Mouse (Mus musculus) heart, embryonic 12.5 days (tissue): ENCODE results near the gene Gm13691. TPM values are rescaled to one million over a fixed set of nuclear protein-coding genes. Genes with fewer than 3 reads are reported as not detected.
"Not testable (repeated sequence)": the region's sequence is repeated elsewhere in the genome, so short reads cannot be mapped to it uniquely, and the experiment has no call there.

ENCODE experiments used
- ATAC-seq: fragments of 200-750 bp; cut with Nextera tagmentation; 2 replicates; pipeline ENCODE4 v1.8.0; 2017; ENCODE audit warnings: moderate TSS enrichment, moderate library complexity; ENCODE audit not compliant: insufficient number of reproducible peaks, low FRiP score
- H3K27ac ChIP-seq: fragments of 300-500 bp; sonication (generic); 2 replicates; pipeline ENCODE4 v1.5.1; 2016; ENCODE audit warnings: mild to moderate bottlenecking, moderate library complexity; ENCODE audit not compliant: poor library complexity, severe bottlenecking
- H3K27me3 ChIP-seq: fragments of 300-500 bp; sonication (generic); replicated peaks from 2 replicates; pipeline ENCODE4 v1.6.1; 2016; ENCODE audit warnings: mild to moderate bottlenecking, moderate library complexity
- H3K36me3 ChIP-seq: fragments of 300-500 bp; sonication (generic); 2 replicates; pipeline ENCODE4 v1.6.1; 2016; ENCODE audit warnings: mild to moderate bottlenecking, moderate library complexity
- H3K4me1 ChIP-seq: fragments of 300-500 bp; sonication (generic); replicated peaks from 2 replicates; pipeline ENCODE4 v1.6.1; 2016; ENCODE audit warnings: mild to moderate bottlenecking
- H3K4me2 ChIP-seq: fragments of 300-500 bp; sonication (generic); 2 replicates; pipeline ENCODE4 v1.6.1; 2016; ENCODE audit warnings: mild to moderate bottlenecking, moderate library complexity
- H3K4me3 ChIP-seq: fragments of 300-500 bp; sonication (generic); 2 replicates; pipeline ENCODE4 v1.5.1; 2016; ENCODE audit warnings: mild to moderate bottlenecking
- H3K9ac ChIP-seq: fragments of 300-500 bp; sonication (generic); 2 replicates; pipeline ENCODE4 v1.6.1; 2016; ENCODE audit warnings: mild to moderate bottlenecking, moderate library complexity
- H3K9me3 ChIP-seq: fragments of 300-500 bp; sonication (generic); replicated peaks from 2 replicates; pipeline ENCODE4 v1.6.1; 2016; ENCODE audit warnings: mild to moderate bottlenecking, moderate library complexity
- WGBS: fragments of 180-500 bp; shearing (Covaris S2); methylation state at CpG from one replicate; pipeline ENCODE4 v1.1.7; 2016; 5-methylcytosine and 5-hydroxymethylcytosine counted together
- polyA plus RNA-seq: library from polyadenylated mRNA; unstranded; fragments of >200 nt; fragmentation: Nextera tagmentation; extraction: Ambion mirVana; gene quantifications from 2 replicates; pipeline ENCODE4 v1.2.1, GENCODE M21; 2016

Gm13691 gene
- polyA plus RNA-seq, 1 experiment from 2014 or later, result not detected

DNA sequence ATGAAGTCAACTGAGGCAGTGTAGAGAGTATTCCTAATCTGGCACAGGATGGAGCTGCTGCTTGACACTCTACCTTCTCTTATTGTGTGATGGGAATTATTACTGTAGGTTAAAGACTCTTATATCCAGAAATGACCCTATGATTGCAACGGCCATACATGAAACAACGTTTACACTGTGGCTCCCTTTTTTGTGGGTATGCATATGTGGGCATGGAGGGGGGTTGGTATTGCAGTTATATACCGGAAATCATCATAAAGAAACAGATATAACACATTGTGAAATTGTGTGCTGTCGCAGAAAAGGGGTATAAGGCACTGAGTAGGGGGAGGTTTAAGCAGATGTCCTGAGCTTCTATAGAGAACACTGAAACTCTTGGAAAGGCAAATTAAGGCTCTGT is 45.6 kb downstream of the Gm13691 start:
- 80% methylated on average over 4 of the region's 4 CpGs for WGBS
- no peak overlapping the region for H3K4me3 ChIP-seq
- no peak overlapping the region for H3K9ac ChIP-seq
- no peaks in the 10 kb centered on the region for H3K36me3 ChIP-seq
- H3K4me2 ChIP-seq, result no peak overlapping the region
- no peak overlapping the region for H3K27ac ChIP-seq
- H3K4me1 ChIP-seq, result no peaks in the 10 kb centered on the region
- H3K9me3 ChIP-seq, result 0 out of 2 replicates have a peak, but pooled peaks cover 3% of the 10 kb centered on the region
- no peaks in the 10 kb centered on the region for H3K27me3 ChIP-seq
- ATAC-seq, result no peak

DNA sequence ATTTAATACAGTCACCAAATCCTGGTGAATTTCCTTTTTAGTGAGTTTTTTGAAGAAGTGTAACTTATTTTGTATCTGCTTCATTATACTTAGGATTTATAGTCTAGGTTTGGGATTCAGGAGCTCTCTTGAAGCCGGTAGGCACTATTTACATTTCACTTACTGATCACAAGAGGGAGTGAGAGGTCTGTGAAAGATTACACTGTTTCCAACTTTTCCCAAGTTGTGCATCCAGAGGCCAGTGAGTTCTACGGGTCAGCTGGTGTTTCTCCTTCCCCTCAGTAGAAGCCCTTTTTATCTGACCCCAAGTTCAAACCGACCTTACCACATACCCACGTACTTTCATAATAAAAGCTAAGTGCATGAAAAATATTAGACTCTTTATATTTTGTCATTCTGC is 47.0 kb downstream of the Gm13691 start:
- WGBS, result 15% methylated on average over 4 of the region's 4 CpGs
- Histone ChIP-seq H3K27ac (no peak overlapping the region), H3K9me3 (no peaks in the 10 kb centered on the region), H3K27me3 (no peaks in the 10 kb centered on the region), H3K9ac (no peak overlapping the region), H3K36me3 (no peaks in the 10 kb centered on the region), H3K4me2 (no peak overlapping the region), H3K4me3 (no peak overlapping the region), H3K4me1 (no peaks in the 10 kb centered on the region)
- no peak; the same call in 1 of the 2 replicates for ATAC-seq

DNA sequence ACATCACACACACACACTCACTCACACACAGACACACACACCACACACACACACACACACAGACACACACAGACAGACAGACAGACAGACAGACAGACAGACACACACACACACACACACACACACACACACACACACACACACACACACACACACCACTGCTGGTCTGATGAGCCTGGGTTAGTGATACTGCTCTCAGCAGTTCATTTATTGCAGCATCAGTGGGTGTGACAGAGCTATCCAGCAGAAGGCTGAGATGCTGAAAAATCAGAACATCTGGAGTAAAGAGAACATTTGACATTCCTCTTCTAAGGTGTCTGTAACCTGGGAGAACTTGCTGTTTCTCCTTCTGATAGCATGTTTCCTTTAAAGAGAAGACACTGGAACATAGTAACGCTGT is 47.6 kb downstream of the Gm13691 start:
- WGBS, result 82% methylated on average over 1 of the region's 1 CpGs
- not testable (repeated sequence) for H3K4me3 ChIP-seq, H3K4me1 ChIP-seq, ATAC-seq, H3K27ac ChIP-seq, H3K27me3 ChIP-seq, H3K4me2 ChIP-seq, H3K9ac ChIP-seq, H3K36me3 ChIP-seq, H3K9me3 ChIP-seq

DNA sequence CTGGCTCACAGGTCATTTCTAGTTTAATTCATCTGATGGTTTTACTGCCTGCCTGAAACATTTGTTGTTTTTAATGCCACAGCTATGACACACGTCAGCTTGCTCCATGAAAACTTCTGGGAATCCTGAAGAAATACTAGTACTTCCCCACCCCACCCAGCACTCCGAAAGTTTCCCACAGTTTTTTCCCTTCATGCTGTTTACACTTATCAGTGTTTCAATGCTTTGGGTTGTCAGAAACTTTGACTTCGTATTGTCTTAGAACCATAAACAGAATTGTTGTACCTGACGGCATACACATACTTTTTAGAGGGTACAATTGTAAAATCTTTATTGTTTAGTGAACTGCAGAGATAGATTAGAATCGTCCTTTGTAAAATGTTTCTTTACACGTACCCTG is 48.9 kb downstream of the Gm13691 start:
- Histone ChIP-seq H3K9me3 (no peaks in the 10 kb centered on the region), H3K27ac (no peak overlapping the region), H3K4me2 (no peak overlapping the region), H3K9ac (no peak overlapping the region), H3K36me3 (no peaks in the 10 kb centered on the region), H3K4me1 (no peaks in the 10 kb centered on the region), H3K27me3 (no peaks in the 10 kb centered on the region), H3K4me3 (no peak overlapping the region)
- no peak for ATAC-seq
- WGBS, result 57% methylated on average over 6 of the region's 6 CpGs

Other genes starting within 250 kb of the Gm13691 start
- gene Fam171b, start 177.9 kb upstream of the Gm13691 start, polyA plus RNA-seq, result 2.9 and 3.3 TPM in 2 replicates
- not detected in 2 replicates for gene Zswim2, start 49.3 kb upstream of the Gm13691 start, polyA plus RNA-seq
- not detected in 2 replicates for gene Gm13698, start 34.9 kb upstream of the Gm13691 start, polyA plus RNA-seq
- gene Gm13693, start 29.1 kb upstream of the Gm13691 start, polyA plus RNA-seq, result not detected in 2 replicates
- gene Gm13695, start 23.2 kb upstream of the Gm13691 start, polyA plus RNA-seq, result not detected in 2 replicates
- gene Gm13696, start 17.4 kb upstream of the Gm13691 start, polyA plus RNA-seq, result not detected in 2 replicates
- gene Gm13694, start 11.6 kb upstream of the Gm13691 start, polyA plus RNA-seq, result not detected in 2 replicates
- gene Gm13697, start 5.8 kb upstream of the Gm13691 start, polyA plus RNA-seq, result not detected in 2 replicates